Mouse (Mus musculus) embryonic facial prominence, embryonic 14.5 days (tissue): Measurements from ENCODE around the gene Mov10l1. TPM values are rescaled to one million over a fixed set of nuclear protein-coding genes. Genes with fewer than 3 reads are reported as not detected.

Source experiments
- ATAC-seq: fragments of 200-750 bp; cut with Nextera tagmentation; 2 replicates; pipeline ENCODE4 v1.8.0; 2017; ENCODE audit warnings: low read depth, moderate number of reproducible peaks, moderate TSS enrichment
- DNase-seq: peaks from one replicate; pipeline ENCODE4 v3.0.0-alpha.2; 2015; ENCODE audit warnings: low spot score
- H3K27ac ChIP-seq: fragments of 300-500 bp; sonication (generic); replicated peaks from 2 replicates; pipeline ENCODE4 v1.5.1; 2014; ENCODE audit warnings: low read depth, mild to moderate bottlenecking, low read length, moderate library complexity
- H3K27me3 ChIP-seq: fragments of 300-500 bp; sonication (generic); replicated peaks from 2 replicates; pipeline ENCODE4 v1.6.1; 2014; ENCODE audit warnings: low read length; ENCODE audit not compliant: control insufficient read depth, insufficient read depth
- H3K36me3 ChIP-seq: fragments of 300-500 bp; sonication (generic); 2 replicates; pipeline ENCODE4 v1.6.1; 2014; ENCODE audit warnings: low read length, mixed read lengths; ENCODE audit not compliant: control insufficient read depth, insufficient read depth
- H3K4me1 ChIP-seq: fragments of 300-500 bp; sonication (generic); 2 replicates; pipeline ENCODE4 v1.6.1; 2014; ENCODE audit warnings: antibody characterized with exemption, low read length; ENCODE audit not compliant: control insufficient read depth, insufficient read depth
- H3K4me2 ChIP-seq: fragments of 300-500 bp; sonication (generic); 2 replicates; pipeline ENCODE4 v1.6.1; 2014; ENCODE audit warnings: low read depth, mild to moderate bottlenecking, low read length, moderate library complexity, mixed read lengths
- H3K4me3 ChIP-seq: fragments of 300-500 bp; sonication (generic); 2 replicates; pipeline ENCODE4 v1.5.1; 2014; ENCODE audit warnings: low read depth, mild to moderate bottlenecking, low read length
- H3K9ac ChIP-seq: fragments of 300-500 bp; sonication (generic); 2 replicates; pipeline ENCODE4 v1.6.1; 2014; ENCODE audit warnings: low read depth, mild to moderate bottlenecking, low read length, moderate library complexity, mixed read lengths
- H3K9me3 ChIP-seq: fragments of 300-500 bp; sonication (generic); 2 replicates; pipeline ENCODE4 v1.6.1; 2016; ENCODE audit warnings: low read length; ENCODE audit not compliant: control insufficient read depth
- WGBS: fragments of 180-500 bp; shearing (Covaris S2); extraction: QIAGEN DNeasy Blood & Tissue Kit; methylation state at CpG from one replicate; pipeline ENCODE4 v1.1.7; 2014; 5-methylcytosine and 5-hydroxymethylcytosine counted together
- polyA plus RNA-seq: library from polyadenylated mRNA; unstranded; fragments of >200 nt; fragmentation: Nextera tagmentation; extraction: Ambion mirVana; gene quantifications from 2 replicates; pipeline ENCODE4 v1.2.1, GENCODE M21; 2014

The Mov10l1 gene
- polyA plus RNA-seq: 0.26 and 0.50 TPM in 2 replicates

DNA sequence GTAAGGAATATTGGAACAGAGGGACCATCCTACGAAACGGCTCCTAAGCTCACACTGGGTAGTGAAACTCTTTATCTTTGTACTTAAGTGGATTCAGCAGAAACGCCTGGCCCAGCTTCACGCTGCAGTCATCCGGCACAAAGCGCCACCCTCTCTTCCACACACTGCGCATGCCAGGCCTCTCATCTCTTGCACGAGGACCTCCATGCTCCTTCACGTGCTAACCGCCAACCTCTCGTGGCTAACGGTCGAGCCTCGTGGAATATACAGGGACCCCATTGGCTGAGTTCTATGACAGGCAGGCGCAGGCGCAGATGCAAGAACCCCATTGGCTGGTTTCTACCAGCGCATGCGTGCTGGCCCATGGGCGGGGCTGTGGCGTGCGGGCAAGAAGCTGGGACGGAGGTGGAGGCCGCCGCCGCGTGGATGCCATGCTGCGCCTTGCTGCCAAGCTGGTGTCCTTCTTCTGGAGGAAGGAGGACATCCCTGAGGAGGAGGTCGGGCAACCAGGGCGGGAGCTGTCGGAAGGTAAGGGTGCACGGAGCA, at the start of gene Mov10l1:
Mov10l1 (plus strand) TSS at position 376 of the 546 bp plus-strand sequence.
- H3K9ac ChIP-seq: no peak within 1 kb of the TSS
- no peak within 1 kb of the TSS for H3K4me3 ChIP-seq
- WGBS: 92% methylated on average over 27 of the region's 31 CpGs
- no peaks in the 10 kb centered on the region for H3K4me1 ChIP-seq
- ATAC-seq (no peak), DNase-seq (no peak)
- H3K27ac ChIP-seq: no peak within 1 kb of the TSS
- H3K4me2 ChIP-seq: no peak within 1 kb of the TSS
- no peaks in the 10 kb centered on the region for H3K27me3 ChIP-seq
- H3K36me3 ChIP-seq: no peaks in the 10 kb centered on the region
- no peaks in the 10 kb centered on the region for H3K9me3 ChIP-seq

DNA sequence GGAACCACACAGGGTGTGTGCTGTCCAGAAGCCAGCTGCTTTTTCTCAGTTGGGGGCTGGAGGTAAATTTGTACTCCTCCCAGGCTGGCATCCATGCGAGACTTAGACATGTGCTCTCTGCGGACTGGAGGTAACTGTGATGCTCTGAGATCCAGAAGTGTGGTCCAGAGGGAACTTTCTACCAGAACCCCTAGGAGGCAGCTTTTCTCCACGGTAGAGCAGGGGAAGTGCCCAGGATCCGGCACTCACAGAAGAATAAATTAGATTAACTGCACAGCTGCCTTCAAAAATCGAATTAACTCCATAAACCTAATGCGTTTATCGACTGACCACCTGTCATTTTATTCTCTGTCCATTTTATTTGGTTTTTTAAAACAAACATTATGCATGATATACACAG, 48.6 kb upstream of the Mov10l1 start:
- peak; percentile 72 for ATAC-seq
- no peak overlapping the region for H3K9ac ChIP-seq
- no peak overlapping the region for H3K4me2 ChIP-seq
- no peak overlapping the region for H3K4me3 ChIP-seq
- WGBS: 56% methylated on average over 7 of the region's 7 CpGs
- no peaks in the 10 kb centered on the region for H3K36me3 ChIP-seq
- no peak overlapping the region for H3K27ac ChIP-seq
- DNase-seq: peak; percentile 23
- no peaks in the 10 kb centered on the region for H3K27me3 ChIP-seq
- no peaks in the 10 kb centered on the region for H3K4me1 ChIP-seq
- no peaks in the 10 kb centered on the region for H3K9me3 ChIP-seq

DNA sequence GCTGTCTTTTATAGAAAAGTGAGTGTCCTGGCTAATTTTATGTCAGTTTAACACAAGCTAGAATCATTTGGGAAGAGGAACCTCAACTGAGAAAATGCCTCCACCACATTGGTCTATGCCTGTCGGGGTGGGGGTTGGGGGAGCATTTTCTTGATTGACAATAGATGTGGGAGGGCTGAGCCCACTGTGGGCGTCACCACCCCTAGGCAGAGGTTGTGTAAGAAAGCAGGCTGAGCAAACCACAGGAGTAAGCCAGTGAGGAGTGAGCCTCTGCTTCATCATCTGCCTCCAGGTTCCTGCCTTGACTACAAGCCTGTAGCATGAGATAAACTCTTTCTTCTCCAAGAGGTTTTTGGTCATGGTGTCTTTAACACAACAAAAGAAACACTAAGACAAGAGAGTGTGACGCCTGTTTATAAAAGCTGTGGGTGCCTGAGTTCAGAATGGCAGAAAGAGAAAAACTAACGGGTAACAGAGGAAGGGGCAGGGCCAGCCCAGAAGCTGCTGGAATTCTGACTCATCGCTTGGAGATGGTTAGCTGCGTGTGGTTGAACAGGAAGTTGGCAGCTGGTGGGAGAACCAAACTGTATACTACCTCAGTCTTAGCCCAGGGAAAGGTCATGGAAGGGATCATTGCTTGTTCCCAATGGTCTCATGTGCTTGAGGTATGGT, 46.0 kb upstream of the Mov10l1 start:
- Histone ChIP-seq H3K27ac (no peak overlapping the region), H3K4me1 (no peaks in the 10 kb centered on the region), H3K9me3 (no peaks in the 10 kb centered on the region), H3K36me3 (no peaks in the 10 kb centered on the region), H3K9ac (no peak overlapping the region), H3K4me2 (no peak overlapping the region), H3K27me3 (no peaks in the 10 kb centered on the region), H3K4me3 (no peak overlapping the region)
- 67% methylated on average over 6 of the region's 6 CpGs for WGBS
- no peak for DNase-seq
- no peak for ATAC-seq

DNA sequence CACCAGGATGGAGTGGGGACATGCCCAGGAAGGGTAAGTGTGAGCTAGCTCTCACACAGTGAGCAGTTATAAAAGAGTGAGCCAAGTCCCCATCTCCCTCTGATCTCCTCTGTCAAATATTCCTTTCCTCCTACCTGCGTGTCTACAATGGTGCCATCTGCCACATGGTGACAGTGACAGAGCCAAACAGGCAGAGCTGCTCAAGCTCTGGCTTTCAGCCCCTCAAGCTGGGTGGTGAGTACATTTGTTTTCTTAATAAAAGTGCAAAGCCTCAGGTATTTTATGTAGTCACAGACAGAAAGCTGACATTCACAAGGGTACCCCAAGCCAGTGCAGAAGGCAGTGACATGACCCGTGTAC, 45.4 kb upstream of the Mov10l1 start:
- no peaks in the 10 kb centered on the region for H3K4me1 ChIP-seq
- H3K4me2 ChIP-seq: no peak overlapping the region
- WGBS: 75% methylated on average over 2 of the region's 2 CpGs
- ATAC-seq (no peak), DNase-seq (no peak)
- no peak overlapping the region for H3K27ac ChIP-seq
- no peak overlapping the region for H3K9ac ChIP-seq
- no peaks in the 10 kb centered on the region for H3K9me3 ChIP-seq
- no peaks in the 10 kb centered on the region for H3K36me3 ChIP-seq
- H3K27me3 ChIP-seq: no peaks in the 10 kb centered on the region
- no peak overlapping the region for H3K4me3 ChIP-seq

DNA sequence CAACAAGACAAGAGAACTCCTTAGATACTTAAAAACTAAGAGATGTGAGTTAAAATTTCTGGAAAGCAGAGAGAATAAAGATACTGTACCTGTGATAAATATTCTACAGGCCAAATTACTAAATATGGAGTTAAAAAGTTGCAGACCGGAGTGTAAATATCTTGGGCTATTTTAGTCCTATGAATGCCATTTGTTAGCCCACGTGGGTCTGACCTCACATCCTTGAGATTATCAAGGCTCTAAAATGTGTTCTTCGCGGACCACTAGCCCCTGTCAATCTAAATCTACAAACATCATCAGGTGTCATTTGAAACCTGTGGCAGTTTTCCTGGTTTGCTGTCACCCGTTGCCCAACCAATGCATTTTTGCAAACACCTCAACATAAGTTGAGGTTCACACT, 39.9 kb upstream of the Mov10l1 start:
- Histone ChIP-seq H3K4me1 (no peaks in the 10 kb centered on the region), H3K27ac (no peak overlapping the region), H3K9me3 (no peaks in the 10 kb centered on the region), H3K4me3 (no peak overlapping the region), H3K36me3 (no peaks in the 10 kb centered on the region), H3K27me3 (no peaks in the 10 kb centered on the region), H3K9ac (no peak overlapping the region), H3K4me2 (no peak overlapping the region)
- 64% methylated on average over 5 of the region's 5 CpGs for WGBS
- no peak for DNase-seq
- no peak for ATAC-seq

DNA sequence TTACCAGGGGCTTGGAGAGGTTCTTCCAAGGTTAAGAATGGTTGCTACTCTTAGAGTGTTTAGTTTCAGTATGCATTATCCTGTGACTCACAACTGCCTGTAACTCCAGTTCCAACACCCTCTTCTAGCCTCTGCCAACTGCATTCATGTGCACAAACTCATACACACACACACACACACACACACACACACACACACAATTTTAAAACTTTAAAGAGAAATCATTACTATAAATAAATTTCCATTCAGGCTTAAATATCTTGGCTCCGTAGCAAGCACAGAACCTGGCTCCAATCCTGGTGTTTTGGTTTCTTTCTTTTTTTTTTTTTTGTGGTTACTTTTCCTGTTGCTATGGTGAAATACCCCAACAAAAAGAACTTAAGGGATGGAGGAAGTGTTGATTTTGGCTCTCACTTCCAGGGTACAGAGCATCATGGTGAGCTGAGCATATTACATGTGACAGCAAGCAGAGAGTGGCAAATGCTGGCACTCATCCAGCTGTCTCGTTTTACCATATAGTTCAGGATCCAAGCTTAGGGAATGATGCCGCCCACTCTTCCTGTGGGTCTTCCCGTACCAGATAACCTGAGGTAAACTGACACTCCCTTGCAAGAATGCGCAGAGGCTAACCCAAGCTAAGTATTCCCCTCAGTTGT, 38.7 kb upstream of the Mov10l1 start:
- ATAC-seq: peak; percentile 70
- no peaks in the 10 kb centered on the region for H3K27me3 ChIP-seq
- H3K27ac ChIP-seq: no peak overlapping the region
- no peak overlapping the region for H3K4me3 ChIP-seq
- no peaks in the 10 kb centered on the region for H3K4me1 ChIP-seq
- WGBS: 58% methylated on average over 5 of the region's 5 CpGs
- no peaks in the 10 kb centered on the region for H3K36me3 ChIP-seq
- H3K9ac ChIP-seq: no peak overlapping the region
- H3K4me2 ChIP-seq: no peak overlapping the region
- H3K9me3 ChIP-seq: no peaks in the 10 kb centered on the region
- DNase-seq: peak; percentile 83

DNA sequence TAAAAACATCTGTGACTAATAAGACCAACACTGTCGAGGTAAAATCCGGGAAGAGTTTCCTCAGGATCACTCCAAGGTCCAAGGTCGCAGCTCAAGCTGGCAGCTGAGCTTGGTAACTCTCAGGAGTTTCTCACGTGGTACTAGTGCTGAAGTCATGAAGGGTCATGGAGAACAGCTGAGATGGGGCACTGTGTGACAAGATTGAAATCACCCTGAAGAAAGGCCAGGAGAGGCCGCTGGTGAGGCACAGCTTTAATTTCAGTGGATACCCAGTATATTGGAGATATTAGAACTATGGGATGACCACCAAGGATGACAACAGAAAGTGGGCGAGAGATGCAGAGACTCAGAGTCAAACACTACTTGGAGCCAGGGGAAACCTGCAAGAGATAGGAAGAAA, 35.9 kb upstream of the Mov10l1 start:
- Histone ChIP-seq H3K27ac (no peak overlapping the region), H3K4me3 (no peak overlapping the region), H3K9ac (no peak overlapping the region), H3K4me1 (no peaks in the 10 kb centered on the region), H3K4me2 (no peak overlapping the region), H3K9me3 (no peaks in the 10 kb centered on the region), H3K27me3 (no peaks in the 10 kb centered on the region), H3K36me3 (no peaks in the 10 kb centered on the region)
- WGBS: 33% methylated on average over 6 of the region's 6 CpGs
- DNase-seq: no peak
- ATAC-seq: no peak

DNA sequence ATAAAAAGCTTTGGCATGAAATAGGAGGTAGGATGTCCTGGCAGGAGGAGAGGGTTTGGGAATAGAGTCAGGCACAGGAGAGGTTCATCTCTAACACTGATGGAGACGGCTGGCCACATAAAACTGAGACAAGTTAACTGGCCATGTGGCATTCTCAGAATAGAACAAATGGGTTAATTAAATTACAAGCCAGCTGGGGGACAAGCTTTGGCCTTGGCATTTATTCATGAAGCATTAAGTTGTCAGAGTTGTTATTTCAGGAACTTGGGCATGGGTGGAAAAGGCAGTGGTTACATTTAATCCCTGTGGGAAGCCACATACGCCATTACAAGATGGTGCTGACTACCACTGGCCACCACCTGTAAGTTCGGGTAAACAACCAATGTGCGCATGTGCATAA, 31.5 kb upstream of the Mov10l1 start:
- H3K9me3 ChIP-seq: no peaks in the 10 kb centered on the region
- DNase-seq: peak; percentile 9
- H3K36me3 ChIP-seq: no peaks in the 10 kb centered on the region
- no peak for ATAC-seq
- no peak overlapping the region for H3K9ac ChIP-seq
- H3K27me3 ChIP-seq: peaks cover 28% of the 10 kb centered on the region
- H3K4me2 ChIP-seq: no peak overlapping the region
- H3K4me3 ChIP-seq: no peak overlapping the region
- peaks cover 6% of the 10 kb centered on the region; the same call in 1 of the 2 replicates for H3K4me1 ChIP-seq
- H3K27ac ChIP-seq: no peak overlapping the region
- 84% methylated on average over 4 of the region's 4 CpGs for WGBS
